Mouse (Mus musculus): ENCODE data around the gene Rab40b.

DNA sequence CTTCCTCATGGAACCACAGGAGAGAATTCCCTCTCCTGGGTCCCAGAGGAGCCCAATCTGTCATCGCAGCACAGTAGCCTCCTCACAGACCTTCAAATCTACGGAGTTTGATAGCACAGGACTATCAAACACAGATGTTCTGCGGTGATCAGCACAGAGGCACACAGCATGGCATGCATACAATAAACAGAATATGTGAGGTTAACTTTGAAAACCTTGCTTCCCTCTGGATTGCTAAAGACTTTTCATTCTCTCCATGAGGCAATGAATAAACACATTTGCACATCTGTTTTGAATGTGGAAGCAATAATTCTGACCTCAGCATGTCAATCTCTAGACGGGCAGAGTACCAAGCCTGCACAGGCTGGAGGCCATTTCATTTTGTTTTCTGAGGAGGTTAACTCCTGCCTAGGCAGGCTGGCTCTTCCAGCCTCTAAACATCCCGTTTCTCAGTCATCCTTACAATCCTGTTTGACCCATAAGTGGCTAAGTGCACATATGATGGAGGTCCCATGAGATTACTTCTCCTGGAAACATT lies 20.8 kb downstream of the Rab40b start:
- no peak for TF ChIP-seq CTCF (IDR thresholded peaks at IDR 0.05; ENCODE audit: control insufficient read depth, insufficient read depth, insufficient replicate concordance, low read depth, low read length)
- TF ChIP-seq POLR2A (IDR thresholded peaks at IDR 0.05; ENCODE audit: control insufficient read depth, low read depth, low read length) = no peak
